Mouse (Mus musculus) MEL (cell line): ENCODE results near the gene Dhrs1.

Experiments used
- CTCF ChIP-seq, 3 experiments: IDR thresholded peaks in 2 of 3; conservative IDR thresholded peaks in 1 of 3; 2 replicates each; pipeline ENCODE4 v1.5.1; 2011 to 2012; ENCODE audit warnings: low read length in 3 of 3, low read depth in 2 of 3, mild to moderate bottlenecking in 2 of 3, improper control_type of control experiment in 1 of 3, inconsistent platforms in 1 of 3, mixed read lengths in 1 of 3, moderate library complexity in 1 of 3; ENCODE audit not compliant: control insufficient read depth in 1 of 3, insufficient read depth in 1 of 3, poor library complexity in 1 of 3, severe bottlenecking in 1 of 3
- JUND ChIP-seq: IDR thresholded peaks from 2 replicates; pipeline ENCODE4 v1.6.1; 2011; ENCODE audit warnings: low read depth, mild to moderate bottlenecking, improper control_type of control experiment, low read length
- POLR2A ChIP-seq, 2 experiments: IDR thresholded peaks; 2 replicates each; pipeline ENCODE4 v1.6.1; 2011 to 2012; ENCODE audit warnings: low read length in 2 of 2, mild to moderate bottlenecking in 2 of 2, control low read depth in 1 of 2, improper control_type of control experiment in 1 of 2, low read depth in 1 of 2, moderate library complexity in 1 of 2; ENCODE audit not compliant: control insufficient read depth in 1 of 2, insufficient read depth in 1 of 2, poor library complexity in 1 of 2
- POLR2AphosphoS2 ChIP-seq: IDR thresholded peaks from 2 replicates; pipeline ENCODE4 v1.6.1; 2011; ENCODE audit warnings: low read length, improper control_type of control experiment
- TAL1 ChIP-seq: IDR thresholded peaks from 2 replicates; pipeline ENCODE4 v1.6.1; 2012; ENCODE audit warnings: mild to moderate bottlenecking, inconsistent platforms, low read length, moderate library complexity, mixed read lengths

DNA sequence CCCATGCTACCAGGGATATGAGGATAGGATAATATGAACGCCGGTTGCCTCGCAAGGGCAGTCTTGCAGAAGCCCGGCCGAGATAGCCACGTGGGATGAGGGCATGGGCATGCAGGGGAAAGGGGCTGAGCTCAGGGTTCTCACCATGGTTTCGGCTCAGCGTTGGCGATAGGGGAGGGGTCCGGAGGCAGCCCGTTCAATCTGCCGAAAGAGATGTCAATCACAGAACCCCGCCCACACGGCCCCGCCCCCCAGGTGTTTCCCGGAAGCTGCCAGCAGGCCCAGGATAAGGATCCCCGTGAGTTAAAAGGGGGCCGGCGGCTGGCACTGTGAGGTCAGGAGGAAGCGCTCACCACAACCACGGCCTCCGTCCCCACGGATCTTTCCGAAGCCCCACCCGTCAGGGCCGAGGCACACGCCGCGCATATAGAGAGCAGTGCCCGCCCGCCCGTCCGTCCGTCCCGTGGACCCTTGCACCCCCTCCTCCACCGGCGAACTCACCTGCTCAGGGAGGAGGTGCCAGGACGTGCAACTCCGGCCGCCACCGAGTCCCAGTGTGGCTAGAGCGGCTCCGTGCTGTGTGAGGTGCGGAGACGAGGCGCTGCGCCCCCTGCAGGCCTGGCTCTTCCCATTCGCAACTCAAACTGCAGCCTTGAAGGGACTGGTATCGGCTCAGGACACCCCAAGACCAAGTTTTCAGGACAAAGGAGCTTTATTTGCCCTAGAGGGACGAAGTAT is 23.6 kb downstream of the Dhrs1 start, which contains the start of gene Rabggta:
- TF ChIP-seq POLR2A (IDR thresholded peaks at IDR 0.05; ENCODE audit: control insufficient read depth in 1 of 2, insufficient read depth in 1 of 2, low read depth in 1 of 2, low read length in 2 of 2, poor library complexity in 1 of 2), result peak; percentile 62 to 76; a peak in 3 of 4 replicates
- TF ChIP-seq TAL1, result no peak
- no peak for TF ChIP-seq JUND
- TF ChIP-seq CTCF (IDR thresholded peaks at IDR 0.05 in 2 of 3, conservative IDR thresholded peaks at IDR 0.05 in 1 of 3; ENCODE audit: control insufficient read depth in 1 of 3, insufficient read depth in 1 of 3, low read depth in 2 of 3, low read length in 3 of 3, poor library complexity in 1 of 3, severe bottlenecking in 1 of 3), result peak; percentile 73 to 95 (median 92)
- no peak; the same call in 1 of the 2 replicates for TF ChIP-seq POLR2AphosphoS2
